Mouse (Mus musculus): ENCODE measurements around the gene Ntrk3. TPM values are rescaled to one million over a fixed set of nuclear protein-coding genes. Genes with fewer than 3 reads are reported as not detected.

Gene Ntrk3
- polyA plus RNA-seq, 1 experiment from 2014 or later: 1.3 TPM

DNA sequence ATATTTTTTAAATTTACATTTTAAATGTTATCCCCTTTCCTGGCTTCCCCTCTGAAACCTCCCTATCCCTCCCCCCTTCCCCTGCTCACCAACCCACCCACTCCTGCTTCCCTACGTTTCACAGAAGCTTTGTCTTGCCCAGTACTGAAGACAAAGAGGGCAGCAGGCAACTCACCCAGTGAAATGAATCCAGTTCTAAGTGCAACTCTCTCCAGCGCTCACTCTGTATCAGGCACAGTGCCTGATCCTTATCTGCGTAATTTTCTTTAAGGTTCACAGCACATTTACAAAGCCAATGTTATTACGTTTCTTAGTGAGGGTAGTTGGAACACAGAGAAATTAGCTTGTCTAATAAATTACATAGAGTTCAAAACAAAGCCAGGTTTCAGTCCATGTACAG is 592.6 kb downstream of the Ntrk3 start:
- Histone ChIP-seq H3K4me1 (replicated peaks; ENCODE audit: insufficient read depth, low read length) (no peaks in the 10 kb centered on the region), H3K36me3 (ENCODE audit: insufficient read depth, low read length) (no peaks in the 10 kb centered on the region), H3K4me2 (ENCODE audit: low read length) (no peak overlapping the region), H3K4me3 (replicated peaks; ENCODE audit: low read depth, low read length) (no peak overlapping the region), H3K27me3 (ENCODE audit: insufficient read depth, low read length) (no peaks in the 10 kb centered on the region), H3K9ac (ENCODE audit: low read depth, low read length) (no peak overlapping the region), H3K9me3 (replicated peaks; ENCODE audit: low read length) (no peaks in the 10 kb centered on the region), H3K27ac (no peak overlapping the region)
- no peak for TF ChIP-seq CTCF (IDR thresholded peaks at IDR 0.05; ENCODE audit: low read depth)
- 34% methylated on average over 4 of the region's 4 CpGs for WGBS
- 0 out of 2 replicates have a peak, but pooled peaks have one; percentile 17 for ATAC-seq (replicated peaks; ENCODE audit: low FRiP score, low read depth)
- peak; percentile 17 for DNase-seq (ENCODE audit: low spot score)

DNA sequence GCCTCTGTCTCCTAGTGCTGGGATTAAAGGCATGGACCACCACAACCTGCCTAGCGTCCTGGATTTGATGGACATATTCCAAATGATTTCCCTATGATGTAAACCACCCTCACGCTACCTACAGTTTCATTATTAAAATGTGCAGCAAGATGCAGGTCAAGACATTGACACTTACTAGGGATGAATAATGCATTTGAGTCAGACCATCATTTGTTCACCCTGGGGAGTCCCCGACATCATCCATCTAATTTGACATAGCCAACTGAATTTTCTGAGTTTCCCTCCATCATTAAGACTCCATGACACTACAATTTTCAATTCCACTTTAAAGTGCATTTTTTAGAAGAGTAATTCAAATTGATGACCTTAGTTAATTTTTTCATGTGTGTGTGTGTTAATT is 593.0 kb downstream of the Ntrk3 start:
- H3K4me1 ChIP-seq (replicated peaks; ENCODE audit: insufficient read depth, low read length): no peaks in the 10 kb centered on the region
- H3K9me3 ChIP-seq (replicated peaks; ENCODE audit: low read length): no peaks in the 10 kb centered on the region
- no peak overlapping the region for H3K9ac ChIP-seq (ENCODE audit: low read depth, low read length)
- no peaks in the 10 kb centered on the region for H3K27me3 ChIP-seq (ENCODE audit: insufficient read depth, low read length)
- DNase-seq (ENCODE audit: low spot score) (no peak), ATAC-seq (replicated peaks; ENCODE audit: low FRiP score, low read depth) (no peak)
- TF ChIP-seq CTCF (IDR thresholded peaks at IDR 0.05; ENCODE audit: low read depth): no peak
- WGBS: 82% methylated on average over 3 of the region's 3 CpGs
- no peak overlapping the region for H3K4me2 ChIP-seq (ENCODE audit: low read length)
- H3K4me3 ChIP-seq (replicated peaks; ENCODE audit: low read depth, low read length): no peak overlapping the region
- no peak overlapping the region for H3K27ac ChIP-seq
- no peaks in the 10 kb centered on the region for H3K36me3 ChIP-seq (ENCODE audit: insufficient read depth, low read length)

DNA sequence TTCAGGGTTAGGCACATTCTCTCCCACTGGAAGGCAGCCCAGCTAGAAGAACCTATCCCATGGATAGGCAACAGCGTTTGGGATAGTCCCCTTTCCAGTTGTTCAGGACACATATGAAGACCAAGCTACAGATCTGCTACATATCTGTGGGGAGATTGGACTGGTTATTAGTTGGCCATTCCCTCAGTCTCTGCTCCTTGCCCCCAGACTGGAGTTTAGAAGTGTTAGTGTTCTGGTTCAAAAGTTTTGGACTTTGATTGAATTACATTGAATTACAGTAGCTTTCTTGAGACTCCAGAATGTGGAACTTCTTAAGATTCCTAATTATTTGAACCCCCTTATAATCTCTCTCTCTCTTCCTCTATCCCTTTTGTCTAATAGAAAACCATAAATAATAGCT is 607.8 kb downstream of the Ntrk3 start:
- Histone ChIP-seq H3K4me2 (ENCODE audit: low read length) (no peak overlapping the region), H3K36me3 (ENCODE audit: insufficient read depth, low read length) (no peaks in the 10 kb centered on the region), H3K9me3 (replicated peaks; ENCODE audit: low read length) (no peaks in the 10 kb centered on the region), H3K27ac (no peak overlapping the region), H3K4me1 (replicated peaks; ENCODE audit: insufficient read depth, low read length) (no peaks in the 10 kb centered on the region), H3K9ac (ENCODE audit: low read depth, low read length) (no peak overlapping the region), H3K27me3 (ENCODE audit: insufficient read depth, low read length) (no peaks in the 10 kb centered on the region), H3K4me3 (replicated peaks; ENCODE audit: low read depth, low read length) (no peak overlapping the region)
- WGBS: 87% methylated on average over 1 of the region's 1 CpGs
- DNase-seq (ENCODE audit: low spot score): no peak
- no peak for TF ChIP-seq CTCF (IDR thresholded peaks at IDR 0.05; ENCODE audit: low read depth)
- no peak for ATAC-seq (replicated peaks; ENCODE audit: low FRiP score, low read depth)

Other genes starting within 250 kb of the Ntrk3 start
- gene Mrps11, start 45.1 kb upstream of the Ntrk3 start, polyA plus RNA-seq (2015; fragmentation: Nextera tagmentation; extraction: Ambion mirVana): 71.0 and 77.3 TPM in 2 replicates
- gene Mrpl46, start 45.5 kb upstream of the Ntrk3 start, polyA plus RNA-seq (2015; fragmentation: Nextera tagmentation; extraction: Ambion mirVana): 79.6 and 80.4 TPM in 2 replicates
- gene Det1, start 109.3 kb upstream of the Ntrk3 start, polyA plus RNA-seq (2015; fragmentation: Nextera tagmentation; extraction: Ambion mirVana): 13.9 TPM in 2 replicates
- 33.1 and 37.5 TPM in 2 replicates for gene Aen, start 157.8 kb upstream of the Ntrk3 start, polyA plus RNA-seq (2015; fragmentation: Nextera tagmentation; extraction: Ambion mirVana)
- 2.3 and 2.8 TPM in 2 replicates for gene Isg20, start 175.4 kb upstream of the Ntrk3 start, polyA plus RNA-seq (2015; fragmentation: Nextera tagmentation; extraction: Ambion mirVana)

Data from kidney, postnatal 0 days (tissue).